Mouse (Mus musculus): ENCODE results near the gene Miga2.

Miga2 gene

GRCm38 (mm10) chr2:30363773-30364650, at the start of gene Miga2:
TSS of gene Miga2 (plus strand) at chr2:30364233.
- peak; percentile 98 for DNase-seq (ENCODE audit: extremely low spot score, low read depth, low spot score)

- no peak for DNase-seq (ENCODE audit: extremely low spot score, low read depth, low spot score)
Measured at GRCm38 (mm10) chr2:30316136-30316535, 47.9 kb upstream of the Miga2 start.

- no peak for DNase-seq (ENCODE audit: extremely low spot score, low read depth, low spot score)
Measured at GRCm38 (mm10) chr2:30316955-30317354, 47.1 kb upstream of the Miga2 start.

- DNase-seq (ENCODE audit: extremely low spot score, low read depth, low spot score) = no peak
Measured at GRCm38 (mm10) chr2:30319260-30319659, 44.8 kb upstream of the Miga2 start.

- no peak for DNase-seq (ENCODE audit: extremely low spot score, low read depth, low spot score)
Measured at GRCm38 (mm10) chr2:30323111-30323510, 40.9 kb upstream of the Miga2 start.

- no peak for DNase-seq (ENCODE audit: extremely low spot score, low read depth, low spot score)
Measured at GRCm38 (mm10) chr2:30325296-30325695, 38.7 kb upstream of the Miga2 start.

GRCm38 (mm10) chr2:30327276-30327675, 36.8 kb upstream of the Miga2 start:
- no peak for DNase-seq (ENCODE audit: extremely low spot score, low read depth, low spot score)

- DNase-seq (ENCODE audit: extremely low spot score, low read depth, low spot score) = no peak
Measured at GRCm38 (mm10) chr2:30328791-30329190, 35.2 kb upstream of the Miga2 start.

- DNase-seq (ENCODE audit: extremely low spot score, low read depth, low spot score) = no peak
Measured at GRCm38 (mm10) chr2:30335324-30335723, 28.7 kb upstream of the Miga2 start.

GRCm38 (mm10) chr2:30336174-30336915, 27.7 kb upstream of the Miga2 start:
- no peak for DNase-seq (ENCODE audit: extremely low spot score, low read depth, low spot score)

GRCm38 (mm10) chr2:30337179-30337578, 26.9 kb upstream of the Miga2 start:
- DNase-seq (ENCODE audit: extremely low spot score, low read depth, low spot score) = no peak

GRCm38 (mm10) chr2:30342061-30342460, 22.0 kb upstream of the Miga2 start:
- no peak for DNase-seq (ENCODE audit: extremely low spot score, low read depth, low spot score)

- no peak for DNase-seq (ENCODE audit: extremely low spot score, low read depth, low spot score)
Measured at GRCm38 (mm10) chr2:30342544-30342943, 21.5 kb upstream of the Miga2 start.

GRCm38 (mm10) chr2:30343601-30344137, 20.4 kb upstream of the Miga2 start:
- no peak for DNase-seq (ENCODE audit: extremely low spot score, low read depth, low spot score)

GRCm38 (mm10) chr2:30345971-30346676, 17.9 kb upstream of the Miga2 start:
- DNase-seq (ENCODE audit: extremely low spot score, low read depth, low spot score) = no peak

GRCm38 (mm10) chr2:30349196-30349595, 14.8 kb upstream of the Miga2 start:
- DNase-seq (ENCODE audit: extremely low spot score, low read depth, low spot score) = no peak

GRCm38 (mm10) chr2:30351149-30351548, 12.9 kb upstream of the Miga2 start:
- no peak for DNase-seq (ENCODE audit: extremely low spot score, low read depth, low spot score)

- no peak for DNase-seq (ENCODE audit: extremely low spot score, low read depth, low spot score)
Measured at GRCm38 (mm10) chr2:30355861-30356260, 8.2 kb upstream of the Miga2 start.

GRCm38 (mm10) chr2:30356266-30356665, 7.8 kb upstream of the Miga2 start:
- no peak for DNase-seq (ENCODE audit: extremely low spot score, low read depth, low spot score)

- DNase-seq (ENCODE audit: extremely low spot score, low read depth, low spot score) = no peak
Measured at GRCm38 (mm10) chr2:30356906-30357305, 7.1 kb upstream of the Miga2 start.

All from hindlimb bud, embryonic 11.5 days (tissue).